Mouse (Mus musculus) bone marrow macrophage, adult 2 months (primary cell): ENCODE measurements around the gene Dpyd. TPM values are rescaled to one million over a fixed set of nuclear protein-coding genes. Genes with fewer than 3 reads are reported as not detected.

ENCODE experiments used
- H3K27ac ChIP-seq: 2 replicates; pipeline ENCODE4 v1.5.1; 2012; ENCODE audit warnings: low read depth, low read length; ENCODE audit not compliant: insufficient read depth
- H3K4me1 ChIP-seq: 2 replicates; pipeline ENCODE4 v1.6.1; 2012; ENCODE audit warnings: low read length; ENCODE audit not compliant: control insufficient read depth, insufficient read depth
- H3K4me3 ChIP-seq: 2 replicates; pipeline ENCODE4 v1.5.1; 2012; ENCODE audit warnings: mild to moderate bottlenecking, low read length, moderate library complexity; ENCODE audit not compliant: insufficient read depth
- CTCF ChIP-seq: IDR thresholded peaks from 2 replicates; pipeline ENCODE4 v1.5.1; 2012; ENCODE audit warnings: low read depth, mild to moderate bottlenecking, low read length, moderate library complexity
- POLR2A ChIP-seq: IDR thresholded peaks from 2 replicates; pipeline ENCODE4 v1.6.1; 2012; ENCODE audit warnings: mild to moderate bottlenecking, low read depth, low read length, borderline replicate concordance
- polyA plus RNA-seq: library from polyadenylated mRNA; stranded (reverse); fragments of >200 nt; gene quantifications from 2 replicates; pipeline ENCODE4 v1.2.4, GENCODE M21; 2012; ENCODE audit not compliant: missing spikeins, insufficient read depth, insufficient read length

Dpyd gene
- polyA plus RNA-seq, 1 experiment, result not detected

GRCm38 (mm10) chr3:119064746-119065145 lies 502.8 kb downstream of the Dpyd start:
- Histone ChIP-seq H3K27ac (no peak overlapping the region), H3K4me1 (no peaks in the 10 kb centered on the region), H3K4me3 (no peak overlapping the region)
- TF ChIP-seq CTCF, result no peak
- no peak for TF ChIP-seq POLR2A

- H3K4me3 ChIP-seq, result no peak overlapping the region
- H3K27ac ChIP-seq, result no peak overlapping the region
- TF ChIP-seq POLR2A (no peak), CTCF (no peak)
- no peaks in the 10 kb centered on the region for H3K4me1 ChIP-seq
These were observed 505.3 kb downstream of the Dpyd start for GRCm38 (mm10) chr3:119067221-119067620.

- Histone ChIP-seq H3K4me3 (no peak overlapping the region), H3K4me1 (no peaks in the 10 kb centered on the region), H3K27ac (no peak overlapping the region)
- TF ChIP-seq POLR2A (no peak), CTCF (no peak)
These were observed 524.7 kb downstream of the Dpyd start for GRCm38 (mm10) chr3:119086618-119087017.

- no peaks in the 10 kb centered on the region for H3K4me1 ChIP-seq
- no peak overlapping the region for H3K4me3 ChIP-seq
- TF ChIP-seq CTCF (no peak), POLR2A (no peak)
- no peak overlapping the region for H3K27ac ChIP-seq
These were observed 533.4 kb downstream of the Dpyd start for GRCm38 (mm10) chr3:119095223-119095886.

- TF ChIP-seq CTCF (no peak), POLR2A (no peak)
- Histone ChIP-seq H3K27ac (no peak overlapping the region), H3K4me1 (no peaks in the 10 kb centered on the region), H3K4me3 (no peak overlapping the region)
These were observed 564.1 kb downstream of the Dpyd start for GRCm38 (mm10) chr3:119126003-119126402.

GRCm38 (mm10) chr3:119128076-119128475 lies 566.1 kb downstream of the Dpyd start:
- no peak for TF ChIP-seq CTCF
- TF ChIP-seq POLR2A, result no peak
- Histone ChIP-seq H3K4me1 (no peaks in the 10 kb centered on the region), H3K4me3 (no peak overlapping the region), H3K27ac (no peak overlapping the region)

GRCm38 (mm10) chr3:119143034-119143433 lies 581.1 kb downstream of the Dpyd start:
- no peaks in the 10 kb centered on the region for H3K4me1 ChIP-seq
- no peak overlapping the region for H3K27ac ChIP-seq
- no peak overlapping the region for H3K4me3 ChIP-seq
- no peak for TF ChIP-seq CTCF
- TF ChIP-seq POLR2A, result no peak

GRCm38 (mm10) chr3:119144788-119145187 lies 582.9 kb downstream of the Dpyd start:
- Histone ChIP-seq H3K4me1 (no peaks in the 10 kb centered on the region), H3K4me3 (no peak overlapping the region), H3K27ac (no peak overlapping the region)
- TF ChIP-seq CTCF (no peak), POLR2A (no peak)

GRCm38 (mm10) chr3:119154604-119155444 lies 592.9 kb downstream of the Dpyd start:
- TF ChIP-seq POLR2A, result no peak
- TF ChIP-seq CTCF, result no peak
- Histone ChIP-seq H3K4me3 (no peak overlapping the region), H3K4me1 (no peaks in the 10 kb centered on the region), H3K27ac (no peak overlapping the region)

- TF ChIP-seq POLR2A, result no peak
- TF ChIP-seq CTCF, result no peak
- Histone ChIP-seq H3K4me1 (no peaks in the 10 kb centered on the region), H3K27ac (no peak overlapping the region), H3K4me3 (no peak overlapping the region)
These were observed 596.7 kb downstream of the Dpyd start for GRCm38 (mm10) chr3:119158670-119159069.

- Histone ChIP-seq H3K4me3 (no peak overlapping the region), H3K27ac (no peak overlapping the region), H3K4me1 (no peaks in the 10 kb centered on the region)
- TF ChIP-seq POLR2A, result no peak
These were observed 603.8 kb downstream of the Dpyd start for GRCm38 (mm10) chr3:119165691-119166090.
